Mouse (Mus musculus) left cerebral cortex, postnatal 25 days (tissue): ENCODE data around the gene Hoxa10. TPM values are rescaled to one million over a fixed set of nuclear protein-coding genes. Genes with fewer than 3 reads are reported as not detected.

Experiments
- DNase-seq, 2 experiments: peaks; one replicate each; pipeline ENCODE4 v3.0.0; 2022; ENCODE audit warnings: low spot score in 2 of 2, mixed read lengths in 1 of 2
- intact Hi-C: fragments of 180-260 bp; cut with DNase I; formaldehyde crosslinking; loops from one replicate; pipeline ENCODE4 v1.15.1; 2025
- total RNA-seq, 2 experiments: library from RNA; stranded (reverse); gene quantifications; 2 replicates each; pipeline ENCODE4 v1.2.3; 2021

Hoxa10 gene
- total RNA-seq: not detected

GRCm38 (mm10) chr6:52240389-52241000 lies at the start of gene Hoxa10:
TSS of gene Hoxa10 (minus strand) at chr6:52240854.
- intact Hi-C loops: no loop called here

GRCm38 (mm10) chr6:52290186-52290585 lies 49.5 kb upstream of the Hoxa10 start:
- intact Hi-C loops: no loop called here
- DNase-seq: no peak

More at GRCm38 (mm10) chr6:52240389-52241000, at the start of gene Hoxa10:
- DNase-seq: no peak

GRCm38 (mm10) chr6:52283896-52284295 lies 43.2 kb upstream of the Hoxa10 start:
- intact Hi-C loops: no loop called here
- no peak for DNase-seq

GRCm38 (mm10) chr6:52281084-52281483 lies 40.4 kb upstream of the Hoxa10 start:
- DNase-seq: no peak
- intact Hi-C loops: no loop called here

- DNase-seq: no peak
- intact Hi-C loops: no loop called here
These were observed 36.3 kb upstream of the Hoxa10 start for GRCm38 (mm10) chr6:52276920-52277319.

- DNase-seq: no peak
- intact Hi-C loops: no loop called here
These were observed 35.7 kb upstream of the Hoxa10 start for GRCm38 (mm10) chr6:52276382-52276781.

- intact Hi-C loops: no loop called here
These were observed 35.1 kb upstream of the Hoxa10 start for GRCm38 (mm10) chr6:52275563-52276280.

GRCm38 (mm10) chr6:52274576-52274975 lies 33.9 kb upstream of the Hoxa10 start:
- DNase-seq: no peak
- intact Hi-C loops: loop anchor here (5.0 kb wide), 2 partner anchors 33 to 448 kb away; no protein-coding TSS in a partner anchor

More at GRCm38 (mm10) chr6:52275563-52276280, 35.1 kb upstream of the Hoxa10 start:
- DNase-seq: no peak

- no peak for DNase-seq
- intact Hi-C loops: loop anchor here (5.0 kb wide), 2 partner anchors 34 to 449 kb away; no protein-coding TSS in a partner anchor
These were observed 33.1 kb upstream of the Hoxa10 start for GRCm38 (mm10) chr6:52273656-52274280.

- no peak for DNase-seq
- intact Hi-C loops: loop anchor here (5.0 kb wide), 2 partner anchors 34 to 449 kb away; no protein-coding TSS in a partner anchor
These were observed 32.4 kb upstream of the Hoxa10 start for GRCm38 (mm10) chr6:52272766-52273655.

- peak; percentile 61 to 63 for DNase-seq
- intact Hi-C loops: loop anchor here (1.0 to 5.0 kb wide), 3 partner anchors 37 to 452 kb away; no protein-coding TSS in a partner anchor
These were observed 30.1 kb upstream of the Hoxa10 start for GRCm38 (mm10) chr6:52270494-52271480.

- intact Hi-C loops: no loop called here
- DNase-seq: no peak
These were observed 28.1 kb upstream of the Hoxa10 start for GRCm38 (mm10) chr6:52268756-52269155.

- intact Hi-C loops: no loop called here
These were observed 27.7 kb upstream of the Hoxa10 start for GRCm38 (mm10) chr6:52268341-52268740.

GRCm38 (mm10) chr6:52267691-52268090 lies 27.0 kb upstream of the Hoxa10 start:
- no peak for DNase-seq
- intact Hi-C loops: no loop called here

More at GRCm38 (mm10) chr6:52268341-52268740, 27.7 kb upstream of the Hoxa10 start:
- DNase-seq: no peak

- no peak for DNase-seq
- intact Hi-C loops: no loop called here
These were observed 26.6 kb upstream of the Hoxa10 start for GRCm38 (mm10) chr6:52267221-52267620.

- DNase-seq: no peak
- intact Hi-C loops: no loop called here
These were observed 26.0 kb upstream of the Hoxa10 start for GRCm38 (mm10) chr6:52266666-52266985.

GRCm38 (mm10) chr6:52265913-52266665 lies 25.4 kb upstream of the Hoxa10 start:
- no peak for DNase-seq
- intact Hi-C loops: no loop called here
